Mouse (Mus musculus) spleen, postnatal 4 days (tissue): Measurements from ENCODE around the gene Tlr8.

Experiments used
- DNase-seq, 2 experiments: peaks; one replicate each; pipeline ENCODE4 v3.0.0; 2022; ENCODE audit warnings: low spot score in 2 of 2

The Tlr8 gene

DNA sequence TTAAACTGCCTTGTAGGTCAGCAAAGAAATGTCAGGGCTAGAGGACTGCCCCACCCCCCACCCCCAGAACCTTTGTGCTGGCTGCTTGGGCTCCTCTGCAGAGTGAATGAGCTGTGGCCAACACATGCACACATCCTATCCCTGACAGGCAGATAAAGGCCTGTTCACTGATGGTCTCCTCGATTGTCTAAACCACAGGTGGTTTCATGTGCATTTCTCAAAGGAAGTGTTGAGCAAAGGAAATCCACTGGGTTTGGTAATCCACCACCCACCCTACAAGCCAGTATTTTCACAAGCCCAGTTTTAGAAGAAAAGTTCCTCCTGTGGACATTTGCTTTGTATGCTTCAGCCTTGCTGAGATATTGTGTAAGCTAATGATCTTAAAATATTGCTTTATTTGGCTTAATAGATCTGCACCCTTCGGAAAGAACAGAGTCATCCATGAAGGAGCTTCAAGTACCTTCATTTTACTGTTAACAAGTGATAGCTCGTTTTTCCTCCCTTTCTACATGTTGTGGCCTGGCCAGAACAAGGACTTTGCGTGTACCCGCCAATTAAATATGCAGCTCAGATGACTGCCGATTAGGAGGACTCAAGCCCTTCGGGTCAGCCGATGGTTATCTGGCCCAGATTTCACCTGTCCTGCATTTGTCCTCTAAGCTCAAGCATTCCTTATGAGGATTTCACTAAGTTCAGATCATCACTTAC lies 58.2 kb downstream of the Tlr8 start:
- DNase-seq = peak in 1 of 2 experiments; percentile 60

DNA sequence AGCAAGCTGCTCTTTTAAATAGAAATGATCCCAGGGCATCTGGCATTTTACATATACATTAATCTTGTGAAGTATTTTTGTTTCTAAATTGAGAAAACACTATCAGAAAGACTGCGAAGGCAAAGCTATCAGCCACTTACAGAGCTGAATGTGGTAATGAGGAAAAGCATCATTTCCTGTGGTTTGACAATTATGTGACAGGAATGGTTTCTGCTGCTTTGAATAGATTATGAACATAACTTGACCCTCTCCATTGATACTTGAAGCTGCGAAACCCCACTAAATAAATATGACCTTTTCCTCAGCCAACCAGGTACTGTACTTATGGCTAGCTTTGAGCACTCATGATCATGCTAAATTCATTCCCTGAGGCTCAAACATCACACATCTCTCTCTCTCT lies 62.8 kb downstream of the Tlr8 start:
- no peak for DNase-seq

- DNase-seq = peak in 1 of 2 experiments; percentile 26
Observed at GRCm38 (mm10) chrX:167195228-167195649, 68.9 kb downstream of the Tlr8 start.
